Mouse (Mus musculus) forebrain, embryonic 11.5 days (tissue): ENCODE measurements around the gene Slc6a6. TPM values are rescaled to one million over a fixed set of nuclear protein-coding genes. Genes with fewer than 3 reads are reported as not detected.

ENCODE experiments used
- ATAC-seq: fragments of 200-750 bp; cut with Nextera tagmentation; replicated peaks from 2 replicates; pipeline ENCODE4 v1.8.0; 2017; ENCODE audit warnings: moderate TSS enrichment; ENCODE audit not compliant: low FRiP score
- DNase-seq: peaks from one replicate; pipeline ENCODE4 v3.0.0-alpha.2; 2017; ENCODE audit warnings: low spot score
- H3K27ac ChIP-seq: fragments of 300-500 bp; sonication (generic); 2 replicates; pipeline ENCODE4 v1.5.1; 2014; ENCODE audit warnings: low read depth, low read length
- H3K27me3 ChIP-seq: fragments of 300-500 bp; sonication (generic); 2 replicates; pipeline ENCODE4 v1.6.1; 2014; ENCODE audit warnings: mild to moderate bottlenecking, low read length, mixed read lengths; ENCODE audit not compliant: control insufficient read depth, insufficient read depth
- H3K36me3 ChIP-seq: fragments of 300-500 bp; sonication (generic); 2 replicates; pipeline ENCODE4 v1.6.1; 2014; ENCODE audit warnings: mild to moderate bottlenecking, low read length, moderate library complexity, mixed read lengths; ENCODE audit not compliant: control insufficient read depth, insufficient read depth
- H3K4me1 ChIP-seq: fragments of 300-500 bp; sonication (generic); replicated peaks from 2 replicates; pipeline ENCODE4 v1.6.1; 2014; ENCODE audit warnings: low read length, mixed read lengths; ENCODE audit not compliant: control insufficient read depth, insufficient read depth
- H3K4me2 ChIP-seq: fragments of 300-500 bp; sonication (generic); 2 replicates; pipeline ENCODE4 v1.6.1; 2014; ENCODE audit warnings: low read depth, mild to moderate bottlenecking, low read length, moderate library complexity, mixed read lengths; ENCODE audit not compliant: severe bottlenecking
- H3K4me3 ChIP-seq: fragments of 300-500 bp; sonication (generic); 2 replicates; pipeline ENCODE4 v1.5.1; 2014; ENCODE audit warnings: low read depth, low read length
- H3K9ac ChIP-seq: fragments of 300-500 bp; sonication (generic); 2 replicates; pipeline ENCODE4 v1.6.1; 2014; ENCODE audit warnings: low read length
- H3K9me3 ChIP-seq: fragments of 300-500 bp; sonication (generic); 2 replicates; pipeline ENCODE4 v1.6.1; 2016; ENCODE audit warnings: low read length, mixed read lengths; ENCODE audit not compliant: control insufficient read depth
- WGBS: fragments of 180-500 bp; shearing (Covaris S2); extraction: QIAGEN DNeasy Blood & Tissue Kit; methylation state at CpG from one replicate; pipeline ENCODE4 v1.1.7; 2014; 5-methylcytosine and 5-hydroxymethylcytosine counted together
- polyA plus RNA-seq: library from polyadenylated mRNA; unstranded; fragments of >200 nt; fragmentation: Nextera tagmentation; extraction: Ambion mirVana; gene quantifications from 2 replicates; pipeline ENCODE4 v1.2.1, GENCODE M21; 2014

Gene Slc6a6
- polyA plus RNA-seq, 1 experiment from 2014 or later: 49.3 TPM

- DNase-seq (no peak), ATAC-seq (no peak)
- Histone ChIP-seq H3K27ac (no peak overlapping the region), H3K4me1 (peaks cover 16% of the 10 kb centered on the region), H3K9ac (no peak overlapping the region), H3K27me3 (no peaks in the 10 kb centered on the region), H3K36me3 (no peaks in the 10 kb centered on the region), H3K9me3 (no peaks in the 10 kb centered on the region), H3K4me3 (no peak overlapping the region), H3K4me2 (peak overlapping the region; percentile 11; the same call in 1 of the 2 replicates)
- WGBS: 75% methylated on average over 4 of the region's 4 CpGs
These were observed 2.7 kb downstream of the Slc6a6 start for GRCm38 (mm10) chr6:91686597-91686996.

DNA sequence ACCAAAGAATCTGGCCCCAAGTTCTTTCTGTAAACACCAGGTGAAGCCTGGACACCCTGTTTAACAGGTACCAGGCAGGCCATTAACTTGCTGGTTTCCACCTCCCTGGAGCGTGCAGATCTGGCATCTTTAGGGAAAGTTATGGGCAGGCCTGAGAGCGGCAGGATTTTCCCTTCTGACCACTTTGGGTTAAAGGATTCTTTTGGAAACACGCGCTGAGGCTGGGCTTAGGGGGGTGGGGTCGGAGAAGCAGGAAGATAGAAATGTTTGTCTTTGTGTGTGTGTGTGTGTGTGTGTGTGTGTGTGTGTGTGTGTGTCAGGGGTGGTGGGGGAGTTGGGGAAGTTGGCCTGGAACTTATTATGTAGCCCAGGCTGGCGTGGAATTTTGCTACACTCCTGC, 4.2 kb downstream of the Slc6a6 start:
- no peak overlapping the region for H3K9ac ChIP-seq
- no peak overlapping the region for H3K4me2 ChIP-seq
- H3K36me3 ChIP-seq: no peaks in the 10 kb centered on the region
- no peak overlapping the region for H3K4me3 ChIP-seq
- H3K27ac ChIP-seq: no peak overlapping the region
- no peak for ATAC-seq
- no peaks in the 10 kb centered on the region for H3K27me3 ChIP-seq
- 72% methylated on average over 6 of the region's 6 CpGs for WGBS
- H3K4me1 ChIP-seq: peaks cover 16% of the 10 kb centered on the region
- H3K9me3 ChIP-seq: no peaks in the 10 kb centered on the region
- DNase-seq: no peak

DNA sequence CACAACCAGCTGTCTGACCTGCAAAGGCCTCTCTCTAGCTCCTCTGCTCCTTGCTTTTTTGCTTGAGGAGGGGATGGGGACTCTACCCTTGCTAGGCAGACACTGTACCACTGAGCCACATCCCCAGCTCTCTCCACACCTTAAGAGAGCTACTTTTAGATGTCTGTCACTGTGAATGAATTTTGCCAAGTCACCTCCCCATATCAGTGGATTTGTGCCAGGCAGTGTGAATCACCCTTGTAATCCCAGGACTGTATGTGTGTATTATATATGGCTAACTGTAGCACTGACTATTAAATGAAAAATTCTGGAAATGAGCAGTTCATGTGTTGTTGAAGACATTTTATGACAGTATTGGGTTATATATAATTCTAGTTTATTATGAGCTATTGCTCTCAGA, 5.4 kb downstream of the Slc6a6 start:
- Histone ChIP-seq H3K9ac (no peak overlapping the region), H3K4me2 (no peak overlapping the region), H3K4me1 (peaks cover 16% of the 10 kb centered on the region), H3K27me3 (no peaks in the 10 kb centered on the region), H3K9me3 (no peaks in the 10 kb centered on the region), H3K4me3 (no peak overlapping the region), H3K36me3 (no peaks in the 10 kb centered on the region), H3K27ac (no peak overlapping the region)
- DNase-seq (no peak), ATAC-seq (no peak)

DNA sequence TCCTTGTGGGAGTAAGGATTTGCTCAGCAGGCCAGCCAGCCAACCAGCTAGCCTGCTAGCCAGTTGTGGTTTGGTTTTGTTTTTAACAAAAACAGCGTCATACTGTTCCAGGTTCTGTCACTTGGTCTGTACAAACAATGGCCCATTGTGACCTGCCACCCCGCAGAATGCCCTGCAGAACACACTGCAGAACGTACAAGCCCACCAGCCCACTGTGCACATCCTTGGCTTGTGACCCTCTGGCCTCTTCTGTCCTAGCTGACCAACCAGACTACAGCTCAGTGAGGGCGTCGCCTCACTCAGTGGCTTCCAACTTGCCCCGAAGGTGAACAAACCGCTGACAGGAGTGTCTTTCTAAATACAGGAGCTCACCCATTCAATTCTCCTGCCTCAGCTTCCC, 6.4 kb downstream of the Slc6a6 start:
- Histone ChIP-seq H3K27me3 (no peaks in the 10 kb centered on the region), H3K36me3 (no peaks in the 10 kb centered on the region), H3K4me3 (no peak overlapping the region), H3K4me1 (peaks cover 16% of the 10 kb centered on the region), H3K9me3 (no peaks in the 10 kb centered on the region), H3K9ac (no peak overlapping the region), H3K4me2 (no peak overlapping the region), H3K27ac (no peak overlapping the region)
- DNase-seq (no peak), ATAC-seq (no peak)
- 60% methylated on average over 7 of the region's 7 CpGs for WGBS

- H3K4me1 ChIP-seq: peaks cover 14% of the 10 kb centered on the region; the same call in 1 of the 2 replicates
- H3K9ac ChIP-seq: no peak overlapping the region
- 89% methylated on average over 7 of the region's 7 CpGs for WGBS
- no peaks in the 10 kb centered on the region for H3K36me3 ChIP-seq
- no peaks in the 10 kb centered on the region for H3K9me3 ChIP-seq
- DNase-seq (no peak), ATAC-seq (no peak)
- no peak overlapping the region for H3K4me3 ChIP-seq
- H3K27ac ChIP-seq: no peak overlapping the region
- H3K27me3 ChIP-seq: no peaks in the 10 kb centered on the region
- no peak overlapping the region for H3K4me2 ChIP-seq
These were observed 6.8 kb downstream of the Slc6a6 start for GRCm38 (mm10) chr6:91690646-91691045.

DNA sequence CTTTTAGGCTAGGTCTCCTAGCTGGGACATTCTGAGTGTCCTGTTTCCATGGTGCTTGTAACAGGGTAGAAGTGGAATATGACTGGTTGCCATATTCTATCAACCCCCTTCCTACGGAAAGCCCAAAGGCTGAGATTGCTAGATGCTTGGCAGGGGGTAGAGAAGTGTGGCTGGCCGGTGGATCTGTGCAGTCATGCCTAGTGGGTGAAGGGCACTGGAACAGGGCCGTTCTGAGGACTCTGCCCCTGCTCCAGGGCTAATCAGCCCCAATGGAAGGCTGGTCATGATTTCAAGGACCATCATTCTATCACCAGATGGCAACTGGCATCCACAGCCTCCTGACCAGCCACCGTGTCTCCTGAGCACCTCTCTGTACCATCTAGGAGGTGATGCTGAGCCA, 7.7 kb downstream of the Slc6a6 start:
- no peaks in the 10 kb centered on the region for H3K36me3 ChIP-seq
- H3K9me3 ChIP-seq: no peaks in the 10 kb centered on the region
- no peaks in the 10 kb centered on the region for H3K27me3 ChIP-seq
- DNase-seq: no peak
- no peak overlapping the region for H3K4me2 ChIP-seq
- no peak overlapping the region for H3K27ac ChIP-seq
- H3K9ac ChIP-seq: no peak overlapping the region
- WGBS: 86% methylated on average over 4 of the region's 4 CpGs
- no peak for ATAC-seq
- peaks cover 10% of the 10 kb centered on the region; the same call in 1 of the 2 replicates for H3K4me1 ChIP-seq
- H3K4me3 ChIP-seq: no peak overlapping the region

GRCm38 (mm10) chr6:91693301-91693886, 9.5 kb downstream of the Slc6a6 start:
- no peaks in the 10 kb centered on the region for H3K36me3 ChIP-seq
- 86% methylated on average over 17 of the region's 17 CpGs for WGBS
- no peak for DNase-seq

GRCm38 (mm10) chr6:91694610-91695009, 10.8 kb downstream of the Slc6a6 start:
- Histone ChIP-seq H3K27ac (no peak overlapping the region), H3K27me3 (no peaks in the 10 kb centered on the region), H3K9ac (no peak overlapping the region), H3K9me3 (no peaks in the 10 kb centered on the region), H3K4me1 (peaks cover 8% of the 10 kb centered on the region; the same call in 1 of the 2 replicates), H3K4me2 (no peak overlapping the region), H3K4me3 (no peak overlapping the region), H3K36me3 (no peaks in the 10 kb centered on the region; the same call in 1 of the 2 replicates)
- WGBS: 66% methylated on average over 7 of the region's 7 CpGs
- DNase-seq (no peak), ATAC-seq (no peak)

More at GRCm38 (mm10) chr6:91693301-91693886, 9.5 kb downstream of the Slc6a6 start:
- Histone ChIP-seq H3K9me3 (no peaks in the 10 kb centered on the region), H3K4me3 (no peak overlapping the region), H3K9ac (no peak overlapping the region), H3K27ac (no peak overlapping the region), H3K27me3 (no peaks in the 10 kb centered on the region), H3K4me2 (no peak overlapping the region), H3K4me1 (peaks cover 10% of the 10 kb centered on the region; the same call in 1 of the 2 replicates)
- no peak for ATAC-seq

DNA sequence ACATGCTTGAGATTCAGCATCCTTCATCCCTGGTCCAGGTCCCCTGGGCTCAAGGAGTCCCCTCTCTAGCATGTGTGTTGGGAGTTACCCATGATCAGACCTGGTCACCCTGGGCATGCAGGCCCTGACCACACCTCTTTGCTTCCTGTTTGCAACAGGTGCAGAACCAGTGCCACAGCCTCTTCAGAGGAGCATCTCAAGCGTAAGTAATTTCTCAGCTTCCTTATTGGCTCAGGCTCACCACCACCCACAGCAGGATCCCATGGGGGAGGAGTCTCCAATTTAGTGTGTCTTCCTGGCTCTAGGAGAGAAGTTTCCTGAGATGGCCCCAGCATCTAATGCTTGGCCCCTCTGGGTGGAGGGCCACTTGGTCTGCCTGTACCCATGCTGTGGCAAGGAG, 15.0 kb downstream of the Slc6a6 start:
- no peak overlapping the region for H3K4me3 ChIP-seq
- peaks cover 6% of the 10 kb centered on the region; the same call in 1 of the 2 replicates for H3K4me1 ChIP-seq
- WGBS: 77% methylated on average over 1 of the region's 1 CpGs
- no peaks in the 10 kb centered on the region for H3K9me3 ChIP-seq
- H3K4me2 ChIP-seq: no peak overlapping the region
- ATAC-seq: 0 out of 2 replicates have a peak, but pooled peaks have one; percentile 33
- no peak overlapping the region for H3K9ac ChIP-seq
- DNase-seq: no peak
- H3K27me3 ChIP-seq: no peaks in the 10 kb centered on the region
- H3K36me3 ChIP-seq: no peaks in the 10 kb centered on the region; the same call in 1 of the 2 replicates
- no peak overlapping the region for H3K27ac ChIP-seq
